Mouse (Mus musculus) E14TG2a.4 (cell line): ENCODE results near the gene Telo2.

Experiments
- H3K27me3 ChIP-seq: 2 replicates; pipeline ENCODE4 v1.6.1; 2014; ENCODE audit warnings: low read length, control low read depth; ENCODE audit not compliant: insufficient read depth
- H3K36me3 ChIP-seq: 2 replicates; pipeline ENCODE4 v1.6.1; 2014; ENCODE audit warnings: low read length, control low read depth; ENCODE audit not compliant: insufficient read depth
- H3K4me1 ChIP-seq: replicated peaks from 2 replicates; pipeline ENCODE4 v1.6.1; 2014; ENCODE audit warnings: low read depth, low read length, control low read depth
- H3K4me3 ChIP-seq: replicated peaks from 2 replicates; pipeline ENCODE4 v1.5.1; 2014; ENCODE audit warnings: mild to moderate bottlenecking, low read length
- H3K9me3 ChIP-seq: 2 replicates; pipeline ENCODE4 v1.6.1; 2014; ENCODE audit warnings: low read length, control low read depth
- CTCF ChIP-seq: conservative IDR thresholded peaks from 2 replicates; pipeline ENCODE4 v1.5.1; 2014; ENCODE audit warnings: low read length
- NANOG ChIP-seq: IDR thresholded peaks from 2 replicates; pipeline ENCODE4 v1.6.1; 2014; ENCODE audit warnings: borderline replicate concordance, low read length, mixed read lengths
- POU5F1 ChIP-seq: IDR thresholded peaks from 2 replicates; pipeline ENCODE4 v1.6.1; 2014; ENCODE audit warnings: low read length, borderline replicate concordance

The Telo2 gene

DNA sequence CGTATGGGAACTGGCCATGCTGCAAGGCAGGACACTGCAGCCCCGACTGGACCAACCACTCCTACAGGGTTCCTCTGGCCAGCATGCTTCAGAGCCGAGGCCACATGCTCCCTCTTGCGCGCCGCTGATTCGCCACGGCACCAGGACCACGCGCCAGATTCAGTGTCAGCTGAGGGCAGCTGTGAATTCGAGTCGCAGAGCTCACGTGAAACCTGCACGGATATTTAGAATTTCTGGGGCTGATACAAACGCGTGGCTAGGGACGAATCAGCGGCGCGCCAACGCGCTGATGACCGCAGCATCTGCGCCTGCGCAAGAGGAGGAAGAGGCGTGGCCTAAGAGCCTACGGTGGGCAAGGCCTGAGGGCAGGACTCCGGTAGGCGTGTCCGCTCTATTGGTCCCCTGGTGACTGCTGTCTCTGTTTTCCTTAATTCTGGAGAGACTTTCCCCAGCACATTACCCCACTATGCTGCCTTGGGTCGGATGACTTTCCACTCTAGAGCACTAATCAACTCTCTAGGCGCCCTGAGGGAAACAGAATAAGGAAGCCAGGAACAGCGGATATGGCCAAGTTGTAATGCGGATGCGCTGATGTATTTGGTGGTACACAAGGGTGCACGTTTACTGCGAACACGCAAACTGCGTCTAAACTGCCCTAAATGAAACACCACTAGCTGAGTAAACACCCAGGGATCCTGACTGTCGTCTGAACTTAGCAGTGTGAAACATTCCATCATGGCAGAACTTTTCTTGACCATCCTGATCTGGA is at the start of gene Telo2:
Gene Telo2 (minus strand): TSS at position 304 of the 769 bp plus-strand sequence.
- Histone ChIP-seq H3K4me3 (peak within 1 kb of the TSS; percentile 92), H3K9me3 (no peaks in the 10 kb centered on the region), H3K27me3 (peaks cover 6% of the 10 kb centered on the region), H3K36me3 (peaks cover 40% of the 10 kb centered on the region), H3K4me1 (peaks cover 24% of the 10 kb centered on the region)
- TF ChIP-seq POU5F1 (no peak), NANOG (no peak), CTCF (no peak)

DNA sequence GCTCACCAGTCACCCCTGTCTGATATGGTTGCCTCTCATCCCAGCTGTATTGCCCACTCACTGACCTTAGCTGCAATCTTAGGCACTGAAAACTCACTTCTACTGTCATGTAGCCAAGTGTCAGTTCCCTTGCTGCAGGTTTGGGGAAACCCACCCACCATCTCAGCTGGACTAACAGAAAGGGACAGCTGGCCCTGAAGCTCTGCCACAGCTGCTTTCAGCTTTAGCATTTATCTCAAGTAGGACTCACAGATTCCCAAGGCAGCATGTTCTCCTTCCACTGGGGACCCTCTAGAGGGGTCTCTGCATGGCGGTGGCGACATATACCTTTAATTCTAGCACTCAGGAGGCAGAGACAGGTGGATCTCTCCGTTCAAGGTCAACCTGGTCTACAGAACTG is 49.0 kb upstream of the Telo2 start:
- H3K4me1 ChIP-seq: peaks cover 19% of the 10 kb centered on the region
- H3K9me3 ChIP-seq: no peaks in the 10 kb centered on the region
- H3K27me3 ChIP-seq: no peaks in the 10 kb centered on the region
- TF ChIP-seq POU5F1 (no peak), CTCF (no peak), NANOG (no peak)
- peaks cover 29% of the 10 kb centered on the region for H3K36me3 ChIP-seq
- H3K4me3 ChIP-seq: no peak overlapping the region

DNA sequence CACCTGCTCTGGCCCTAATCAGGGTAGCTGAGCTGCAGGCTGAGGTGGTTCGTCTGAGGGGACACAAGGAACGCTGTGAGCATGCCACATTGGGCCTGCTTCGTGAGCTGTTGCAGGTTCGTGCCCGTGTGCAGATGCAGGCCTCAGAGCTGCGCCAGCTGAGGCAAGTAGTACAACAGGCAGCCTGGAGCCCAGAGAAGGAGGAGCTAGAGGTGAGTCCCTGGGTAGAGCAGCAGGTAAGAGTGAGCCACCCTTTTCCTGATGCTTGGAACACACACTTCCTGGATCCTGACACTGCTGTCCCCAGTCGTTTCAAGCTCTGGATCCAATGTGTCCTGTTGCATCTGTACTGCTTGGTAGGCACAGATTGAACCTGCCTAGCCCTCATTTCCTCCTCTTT is 47.6 kb upstream of the Telo2 start:
- no peaks in the 10 kb centered on the region for H3K9me3 ChIP-seq
- H3K4me3 ChIP-seq: no peak overlapping the region
- TF ChIP-seq NANOG (no peak), CTCF (no peak), POU5F1 (no peak)
- H3K27me3 ChIP-seq: no peaks in the 10 kb centered on the region
- H3K36me3 ChIP-seq: peaks cover 40% of the 10 kb centered on the region
- H3K4me1 ChIP-seq: peaks cover 19% of the 10 kb centered on the region

DNA sequence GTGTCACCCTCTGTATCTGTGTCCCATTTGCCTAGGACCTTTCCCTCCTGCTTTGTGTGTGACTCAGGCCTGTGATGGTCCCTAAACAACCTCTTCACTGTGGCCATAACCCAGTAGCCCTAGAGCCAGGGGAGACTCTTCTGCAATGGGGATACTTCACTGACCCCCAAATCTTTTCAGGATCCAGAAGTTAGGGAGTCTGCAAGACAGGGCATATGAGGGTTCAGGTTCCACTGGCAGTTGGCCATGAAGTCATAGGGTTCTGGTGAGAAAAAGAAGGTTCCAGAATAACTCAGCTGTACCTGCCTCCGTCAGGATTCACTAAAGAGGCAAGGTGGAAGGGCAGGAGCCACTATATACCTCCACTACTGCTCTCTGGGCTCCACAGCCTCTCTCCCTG is 46.4 kb upstream of the Telo2 start, which contains the start of gene Ccdc154:
Gene Ccdc154 (plus strand): TSS at position 301 of the 400 bp plus-strand sequence.
- Histone ChIP-seq H3K27me3 (no peaks in the 10 kb centered on the region), H3K36me3 (peaks cover 52% of the 10 kb centered on the region)

DNA sequence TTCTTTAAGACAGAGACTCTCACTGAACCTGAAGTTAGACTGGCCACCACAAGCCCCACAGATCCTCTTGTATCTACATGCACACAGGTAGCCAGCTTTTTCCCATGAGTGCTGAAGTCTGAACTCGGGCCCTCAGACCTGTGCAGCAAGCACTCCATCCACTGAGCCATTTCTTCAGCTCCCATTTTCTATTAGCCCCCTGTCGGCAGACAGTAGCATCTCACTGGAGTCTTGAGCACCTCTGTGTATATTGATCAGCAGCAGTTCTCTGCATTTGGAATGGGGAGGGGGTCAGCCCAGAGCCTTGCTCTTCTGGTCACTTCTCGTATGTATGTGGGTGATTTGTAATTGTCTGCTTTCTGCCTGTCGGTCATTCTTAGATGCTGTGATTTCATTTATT is 24.2 kb upstream of the Telo2 start:
- H3K36me3 ChIP-seq: peaks cover 65% of the 10 kb centered on the region
- no peaks in the 10 kb centered on the region for H3K9me3 ChIP-seq
- peaks cover 29% of the 10 kb centered on the region for H3K4me1 ChIP-seq
- no peak overlapping the region for H3K4me3 ChIP-seq
- peak; percentile 54 for TF ChIP-seq CTCF
- TF ChIP-seq POU5F1: no peak
- H3K27me3 ChIP-seq: no peaks in the 10 kb centered on the region

More for the DNA sequence above, 46.4 kb upstream of the Telo2 start, which contains the start of gene Ccdc154:
- TF ChIP-seq POU5F1: no peak
- TF ChIP-seq CTCF: no peak
- no peak for TF ChIP-seq NANOG
- H3K4me1 ChIP-seq: peaks cover 13% of the 10 kb centered on the region
- H3K9me3 ChIP-seq: no peaks in the 10 kb centered on the region
- H3K4me3 ChIP-seq: no peak within 1 kb of the TSS

DNA sequence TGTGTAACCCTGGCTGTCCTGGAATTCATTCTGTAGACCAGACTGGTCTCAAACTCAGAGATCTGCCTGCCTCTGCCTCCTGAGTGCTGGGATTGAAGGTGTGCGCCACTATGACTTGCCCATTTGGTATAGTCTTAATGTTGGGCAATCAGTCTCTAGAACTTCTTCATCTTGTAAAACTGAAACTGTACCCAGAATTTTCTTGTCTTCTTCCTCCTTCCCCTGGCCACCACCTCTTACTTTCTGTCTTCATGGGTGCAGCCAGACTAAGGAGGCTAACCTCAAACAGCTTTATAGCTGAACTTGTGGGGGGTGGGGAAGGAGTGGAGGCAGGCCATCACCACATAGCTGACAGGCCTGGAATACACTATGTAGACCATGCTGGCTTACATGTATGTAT is 23.0 kb upstream of the Telo2 start:
- Histone ChIP-seq H3K9me3 (no peaks in the 10 kb centered on the region), H3K4me1 (peaks cover 28% of the 10 kb centered on the region), H3K27me3 (no peaks in the 10 kb centered on the region), H3K36me3 (peaks cover 54% of the 10 kb centered on the region), H3K4me3 (no peak overlapping the region)
- TF ChIP-seq POU5F1 (no peak), NANOG (no peak), CTCF (no peak)

DNA sequence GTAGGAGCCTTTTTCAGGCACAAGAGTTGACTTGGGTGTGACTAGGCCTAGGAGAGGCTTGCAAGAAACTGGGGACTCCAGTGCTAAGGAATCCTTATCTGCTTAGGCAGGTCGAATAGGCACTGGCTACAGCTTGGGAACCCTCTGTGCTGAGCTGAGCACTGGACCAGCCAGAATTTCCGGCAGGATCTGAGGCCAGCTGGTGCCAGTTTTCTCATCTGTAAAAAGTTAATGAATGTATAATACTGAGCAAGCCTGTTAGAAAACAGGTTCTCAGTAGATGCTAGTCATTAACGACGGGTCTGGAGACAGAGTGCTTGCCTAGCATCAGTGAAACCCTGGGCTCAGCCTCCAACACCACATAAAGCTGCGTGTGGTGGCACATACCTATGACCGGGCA is 19.9 kb upstream of the Telo2 start:
- Histone ChIP-seq H3K4me3 (no peak overlapping the region), H3K9me3 (no peaks in the 10 kb centered on the region), H3K36me3 (peaks cover 33% of the 10 kb centered on the region), H3K27me3 (no peaks in the 10 kb centered on the region), H3K4me1 (peaks cover 32% of the 10 kb centered on the region)
- TF ChIP-seq POU5F1: no peak
- TF ChIP-seq NANOG: no peak
- TF ChIP-seq CTCF: no peak

DNA sequence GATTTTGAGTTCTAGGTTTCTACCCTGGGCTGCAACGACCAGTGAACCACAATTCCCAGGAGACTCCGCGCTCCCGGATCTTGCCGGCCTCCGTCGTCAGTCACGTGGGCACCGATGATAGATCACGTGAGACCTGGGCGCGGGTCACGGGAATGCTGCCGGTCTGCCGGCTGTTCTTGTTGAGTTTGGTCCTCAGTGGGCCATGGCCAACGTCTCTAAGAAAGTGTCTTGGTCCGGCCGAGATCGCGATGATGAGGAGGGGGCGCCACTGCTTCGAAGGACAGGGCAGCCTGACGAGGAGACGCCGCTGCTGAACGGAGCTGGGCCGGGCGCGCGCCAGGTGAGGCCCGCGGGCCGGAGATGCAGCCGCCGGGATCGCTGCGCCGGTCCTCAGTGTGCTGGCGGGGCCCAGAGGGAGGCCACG is 17.5 kb upstream of the Telo2 start, which contains the start of gene Clcn7:
Gene Clcn7 (plus strand): TSS at position 117 of the 424 bp plus-strand sequence.
- H3K9me3 ChIP-seq: no peaks in the 10 kb centered on the region
- peaks cover 21% of the 10 kb centered on the region for H3K36me3 ChIP-seq
- H3K4me1 ChIP-seq: peaks cover 32% of the 10 kb centered on the region
- H3K27me3 ChIP-seq: no peaks in the 10 kb centered on the region
- TF ChIP-seq CTCF (no peak), POU5F1 (no peak), NANOG (no peak)
- H3K4me3 ChIP-seq: peak within 1 kb of the TSS; percentile 96

DNA sequence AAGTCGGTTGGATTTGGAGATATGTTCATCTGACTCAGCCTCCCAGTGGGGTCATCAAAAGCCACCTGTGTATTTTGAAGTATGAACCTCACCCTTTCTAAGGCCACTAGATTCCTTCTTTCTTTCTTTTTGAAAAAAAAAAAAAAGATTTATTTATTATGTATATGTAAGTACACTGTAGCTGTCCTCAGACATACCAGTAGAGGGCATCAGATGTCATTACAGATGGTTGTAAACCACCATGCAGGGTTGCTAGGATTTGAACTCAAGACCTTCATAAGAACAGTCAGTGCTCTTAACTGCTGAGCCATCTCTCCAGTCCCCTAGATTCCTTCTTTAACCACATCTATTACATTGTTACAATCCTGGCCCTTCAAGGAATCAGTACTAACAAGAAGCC is 14.3 kb upstream of the Telo2 start:
- no peak for TF ChIP-seq POU5F1
- TF ChIP-seq NANOG: no peak
- TF ChIP-seq CTCF: no peak
- Histone ChIP-seq H3K4me1 (peaks cover 20% of the 10 kb centered on the region), H3K27me3 (no peaks in the 10 kb centered on the region), H3K36me3 (no peaks in the 10 kb centered on the region), H3K4me3 (no peak overlapping the region), H3K9me3 (no peaks in the 10 kb centered on the region)
